Mouse (Mus musculus): ENCODE data around the gene Tmem37.

- TF ChIP-seq EP300 (IDR thresholded peaks at IDR 0.05; ENCODE audit: insufficient read depth, low read depth, low read length) (no peak), POLR2A (IDR thresholded peaks at IDR 0.05; ENCODE audit: insufficient read depth, low read length) (no peak)
These were observed 46.5 kb upstream of the Tmem37 start for GRCm38 (mm10) chr1:120120141-120120968.

All from ES-Bruce4 (cell line).